Mouse (Mus musculus) liver, adult (tissue): Measurements from ENCODE around the gene Gm9780.
"Not testable (repeated sequence)": the region's sequence is repeated elsewhere in the genome, so short reads cannot be mapped to it uniquely, and the experiment has no call there.

ENCODE experiments used
- GATA4 ChIP-seq: IDR thresholded peaks from 2 replicates; pipeline ENCODE4 v1.6.1; 2014; ENCODE audit warnings: mild to moderate bottlenecking, low read length; ENCODE audit not compliant: insufficient replicate concordance

Gene Gm9780

DNA sequence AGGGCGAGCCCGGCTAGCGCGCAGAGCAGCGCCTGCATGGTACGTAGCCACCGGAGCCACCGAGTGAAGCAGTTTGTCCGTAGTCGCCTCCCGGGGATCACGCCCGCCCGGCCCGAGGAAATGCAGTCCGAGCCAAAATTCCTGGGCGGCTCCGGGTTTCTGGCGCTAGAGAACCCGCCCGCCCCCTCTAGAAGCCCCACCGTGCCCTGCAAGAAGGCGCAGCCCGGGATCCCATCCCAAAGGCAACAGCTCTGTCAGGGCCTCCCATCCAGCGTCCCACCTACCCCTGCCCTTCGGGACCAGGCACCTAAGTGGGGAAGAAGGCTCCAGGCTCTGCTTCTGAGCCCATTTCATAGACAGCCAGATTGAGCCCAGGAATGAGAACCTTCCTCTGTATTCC lies at the start of gene Gm9780:
TSS of gene Gm9780 (minus strand) at position 101 of the 400 bp plus-strand sequence.
- TF ChIP-seq GATA4 = not testable (repeated sequence)

DNA sequence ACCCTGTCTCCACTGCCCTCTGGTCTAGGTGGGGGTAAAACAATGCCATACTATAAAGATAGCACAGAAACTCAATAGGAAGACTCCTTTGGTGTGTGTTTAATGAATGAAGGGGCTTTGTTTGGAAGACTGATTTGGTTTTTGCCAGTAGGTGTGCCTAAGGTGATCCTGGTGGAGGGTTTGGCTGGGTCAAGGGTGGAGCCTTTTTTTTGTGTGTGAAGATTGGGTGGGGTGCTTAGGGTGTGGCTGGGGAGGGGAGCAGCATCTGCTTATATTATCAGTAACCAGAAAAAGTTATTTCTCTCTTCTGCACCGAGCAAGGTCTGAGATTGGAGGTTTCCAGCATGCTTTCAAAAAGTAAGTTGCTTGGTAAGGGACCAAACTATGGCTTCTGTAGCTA lies 39.5 kb upstream of the Gm9780 start, which contains the start of gene Cphx3:
TSS of gene Cphx3 (plus strand) at position 301 of the 400 bp plus-strand sequence.
- TF ChIP-seq GATA4 = not testable (repeated sequence)

DNA sequence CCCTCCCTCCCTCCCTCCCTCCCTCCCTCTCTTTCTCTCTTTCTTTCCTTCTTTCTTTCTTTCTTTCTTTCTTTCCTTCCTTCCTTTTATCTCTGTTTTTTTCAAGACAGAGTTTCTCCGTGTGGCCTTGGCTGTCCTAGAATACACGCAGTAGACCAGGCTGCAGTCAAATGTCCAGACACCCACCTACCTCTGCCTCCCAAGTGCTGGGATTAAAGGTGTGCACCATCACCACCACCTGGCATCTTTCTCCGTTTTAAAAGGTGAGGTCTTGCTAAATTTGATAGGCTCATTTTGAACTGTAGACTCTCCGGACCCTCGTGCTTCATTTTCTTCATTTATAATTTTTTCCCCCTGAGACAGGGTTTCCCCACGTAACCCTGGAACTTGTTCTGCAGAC lies 38.7 kb upstream of the Gm9780 start, which contains the start of gene Cphx2:
TSS of gene Cphx2 (plus strand) at position 301 of the 400 bp plus-strand sequence.
- not testable (repeated sequence) for TF ChIP-seq GATA4

DNA sequence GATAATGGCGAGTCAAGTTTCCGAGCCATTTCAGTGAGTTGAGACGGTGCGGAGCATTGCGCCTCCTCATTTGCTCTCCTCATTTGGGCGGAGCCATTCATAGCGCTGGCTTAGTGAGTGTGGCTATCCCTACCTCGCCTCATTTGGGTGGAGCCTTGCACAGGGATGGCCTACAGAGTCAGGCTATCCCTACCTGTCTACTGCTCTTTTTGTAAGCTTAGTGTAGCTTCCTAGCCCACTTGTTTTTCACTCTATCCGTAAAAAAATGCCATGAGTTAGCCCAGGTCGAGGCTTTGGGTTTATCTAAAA lies 24.8 kb upstream of the Gm9780 start, which contains the start of gene Tmem254c:
TSS of gene Tmem254c (minus strand) at position 31 of the 309 bp plus-strand sequence.
- not testable (repeated sequence) for TF ChIP-seq GATA4

DNA sequence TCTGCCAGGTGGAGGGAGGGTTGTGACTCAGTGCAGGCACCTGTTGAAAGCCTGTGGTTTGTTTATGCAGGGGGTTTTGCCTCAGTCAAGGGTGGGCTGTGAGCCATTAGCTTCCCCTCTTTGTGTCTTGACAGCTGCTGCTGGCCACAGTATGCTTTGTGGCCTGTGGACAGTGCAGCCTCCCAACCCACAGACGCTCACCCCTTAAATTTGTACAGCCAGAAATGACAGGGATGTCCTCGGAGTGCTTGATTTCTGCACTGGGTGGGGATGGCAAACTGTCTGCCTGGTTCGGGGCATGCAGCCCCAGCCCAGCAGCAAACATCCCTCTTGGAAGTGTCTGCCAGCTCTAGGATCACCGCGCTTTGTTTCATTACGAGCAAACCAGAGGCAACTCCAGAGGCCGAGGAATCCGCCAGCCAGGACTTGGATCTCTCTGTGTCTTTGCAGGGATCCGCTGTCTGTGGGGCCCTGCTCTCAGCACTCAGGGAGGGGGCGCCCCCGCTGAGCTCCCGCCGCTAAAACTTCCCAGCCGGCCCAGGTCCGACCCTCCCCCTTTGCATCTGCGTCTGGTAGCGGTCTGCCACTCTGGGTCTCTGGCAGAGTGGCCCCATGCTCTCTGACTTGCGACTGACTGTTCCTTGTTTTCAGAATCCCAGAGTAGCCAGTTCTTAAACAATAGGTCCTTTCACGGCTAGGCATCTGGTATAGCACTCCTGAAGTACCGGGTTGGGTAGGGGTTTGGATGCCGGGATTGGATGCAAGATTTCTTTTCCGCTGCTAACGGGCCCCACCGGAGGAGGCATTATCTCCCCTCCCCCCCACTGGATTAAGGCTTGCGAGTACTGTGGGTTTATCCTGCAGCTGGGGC lies 63.9 kb downstream of the Gm9780 start, which contains the start of gene Duxbl1:
TSS of gene Duxbl1 (plus strand) at position 207 of the 871 bp plus-strand sequence.
- TF ChIP-seq GATA4 = not testable (repeated sequence)
